Mouse (Mus musculus) megakaryocyte, embryonic 14.5 days (primary cell): ENCODE results near the gene Hnrnpc. TPM values are rescaled to one million over a fixed set of nuclear protein-coding genes. Genes with fewer than 3 reads are reported as not detected.

Experiments used
- H3K27me3 ChIP-seq: replicated peaks from 2 replicates; pipeline ENCODE3; 2012; ENCODE audit warnings: inconsistent platforms
- H3K36me3 ChIP-seq: replicated peaks from 2 replicates; pipeline ENCODE3; 2012; ENCODE audit warnings: low read length, inconsistent platforms, mixed read lengths
- H3K4me1 ChIP-seq: 2 replicates; pipeline ENCODE4 v1.6.1; 2012; ENCODE audit warnings: inconsistent platforms
- H3K4me3 ChIP-seq: replicated peaks from 2 replicates; pipeline ENCODE3; 2012; ENCODE audit warnings: moderate library complexity, mild to moderate bottlenecking, inconsistent platforms
- H3K9me3 ChIP-seq: 2 replicates; pipeline ENCODE4 v1.6.1; 2012; ENCODE audit warnings: inconsistent platforms
- FLI1 ChIP-seq: IDR thresholded peaks from 2 replicates; pipeline ENCODE4 v1.6.1; 2012; ENCODE audit warnings: low read length, inconsistent platforms, mixed read lengths
- GATA1 ChIP-seq: IDR thresholded peaks from 3 replicates; pipeline ENCODE4 v1.6.1; 2012; ENCODE audit warnings: mixed read lengths, low read length, inconsistent platforms, borderline replicate concordance
- polyA plus RNA-seq: library from polyadenylated mRNA; stranded (reverse); fragments of >175 nt; gene quantifications from 2 replicates; pipeline ENCODE4 v1.2.3, GENCODE M21; 2012; ENCODE audit warnings: low replicate concordance; ENCODE audit not compliant: insufficient read depth

The Hnrnpc gene
- polyA plus RNA-seq, 1 experiment = 32.3 TPM

- H3K4me1 ChIP-seq = no peaks in the 10 kb centered on the region
- TF ChIP-seq GATA1 (no peak), FLI1 (no peak)
- H3K9me3 ChIP-seq = peaks cover 6% of the 10 kb centered on the region; the same call in 1 of the 2 replicates
- no peak overlapping the region for H3K4me3 ChIP-seq
- H3K36me3 ChIP-seq = no peaks in the 10 kb centered on the region
- peaks cover 8% of the 10 kb centered on the region for H3K27me3 ChIP-seq
These were observed 67.9 kb downstream of the Hnrnpc start for GRCm38 (mm10) chr14:52035926-52036325.

- no peaks in the 10 kb centered on the region for H3K27me3 ChIP-seq
- TF ChIP-seq FLI1 (no peak), GATA1 (no peak)
- H3K4me1 ChIP-seq = peaks cover 38% of the 10 kb centered on the region
- no peaks in the 10 kb centered on the region for H3K36me3 ChIP-seq
- H3K4me3 ChIP-seq = no peak overlapping the region
- H3K9me3 ChIP-seq = peaks cover 3% of the 10 kb centered on the region; the same call in 1 of the 2 replicates
These were observed 77.5 kb downstream of the Hnrnpc start for GRCm38 (mm10) chr14:52026342-52026741.

- TF ChIP-seq GATA1 (no peak), FLI1 (no peak)
- Histone ChIP-seq H3K36me3 (no peaks in the 10 kb centered on the region), H3K4me3 (no peak overlapping the region), H3K9me3 (peaks cover 3% of the 10 kb centered on the region; the same call in 1 of the 2 replicates), H3K4me1 (peaks cover 51% of the 10 kb centered on the region), H3K27me3 (no peaks in the 10 kb centered on the region)
These were observed 79.7 kb downstream of the Hnrnpc start for GRCm38 (mm10) chr14:52024133-52024532.

Other genes with a start within 250 kb of the Hnrnpc start
- gene Mettl17, start 219.2 kb downstream of the Hnrnpc start, polyA plus RNA-seq = 4.8 and 6.2 TPM in 2 replicates
- gene Slc39a2, start 211.1 kb downstream of the Hnrnpc start, polyA plus RNA-seq = 0.89 TPM in 1 of 2 replicates, not detected in the other
- gene Ndrg2, start 189.9 kb downstream of the Hnrnpc start, polyA plus RNA-seq = 0.44 TPM in 1 of 2 replicates, not detected in the other
- not detected in 2 replicates for gene Tppp2, start 185.6 kb downstream of the Hnrnpc start, polyA plus RNA-seq
- not detected in 2 replicates for gene Rnase13, start 181.3 kb downstream of the Hnrnpc start, polyA plus RNA-seq
- 12.9 and 14.5 TPM in 2 replicates for gene Arhgef40, start 119.3 kb downstream of the Hnrnpc start, polyA plus RNA-seq
- gene Tmem253, start 88.4 kb downstream of the Hnrnpc start, polyA plus RNA-seq = not detected in 2 replicates
- 50.3 and 65.2 TPM in 2 replicates for gene Zfp219, start 83.3 kb downstream of the Hnrnpc start, polyA plus RNA-seq
- not detected in 2 replicates for gene Olfr221, start 61.6 kb downstream of the Hnrnpc start, polyA plus RNA-seq
- not detected in 2 replicates for gene Rpgrip1, start 6.7 kb upstream of the Hnrnpc start, polyA plus RNA-seq
- gene Supt16, start 93.4 kb upstream of the Hnrnpc start, polyA plus RNA-seq = 2.4 and 9.0 TPM in 2 replicates
- 5.5 and 6.5 TPM in 2 replicates for gene Chd8, start 153.8 kb upstream of the Hnrnpc start, polyA plus RNA-seq
- gene Tox4, start 175.1 kb upstream of the Hnrnpc start, polyA plus RNA-seq = 9.7 and 15.1 TPM in 2 replicates
- 0.45 and 1.5 TPM in 2 replicates for gene Rab2b, start 175.5 kb upstream of the Hnrnpc start, polyA plus RNA-seq
- gene Mettl3, start 201.1 kb upstream of the Hnrnpc start, polyA plus RNA-seq = 2.5 TPM in 1 of 2 replicates, not detected in the other
- gene Sall2, start 224.7 kb upstream of the Hnrnpc start, polyA plus RNA-seq = 0.02 TPM in 1 of 2 replicates, not detected in the other